8 mouse cellular contexts compared by ENCODE assay signal in genomic region chr7:98783954-98784353, GRCm38 (mm10). TPM values are rescaled to one million over a fixed set of nuclear protein-coding genes. Genes with fewer than 3 reads are reported as not detected.
DNase-seq lines count a peak whose midpoint lies in the region; ATAC-seq and TF ChIP-seq lines count a peak whose summit lies in the region.

No protein-coding gene starts in this region.

- no peak overlapping the region for H3K4me3 ChIP-seq in lung, postnatal 0 days (ENCODE audit: low read depth, low read length)

- TF ChIP-seq CTCF in lung, postnatal 0 days (IDR thresholded peaks at IDR 0.05), result no peak

- H3K4me1 ChIP-seq in lung, postnatal 0 days (ENCODE audit: insufficient read depth, low read depth, low read length), result peaks cover 14% of the 10 kb centered on the region

- DNase-seq in right cerebral cortex, adult 18-20 months, result peak; percentile 26
- no peak for DNase-seq in right cerebral cortex, postnatal 14 days
- DNase-seq in frontal cortex, postnatal 14 days (ENCODE audit: low spot score in 2 of 2), result peak; percentile 22 to 40
- DNase-seq in heart, postnatal 4 days, result peak; percentile 93
- peak; percentile 19 for DNase-seq in layer of hippocampus, adult 9-11 months
- DNase-seq in lung, postnatal 0 days (ENCODE audit: low spot score), result peak; percentile 85
- DNase-seq in right cerebral cortex, postnatal 36 days (ENCODE audit: low spot score in 2 of 2), result peak; percentile 5 to 10
- no peak for DNase-seq in spleen, adult 12 weeks (ENCODE audit: low spot score)

- TF ChIP-seq EP300 in lung, postnatal 0 days (IDR thresholded peaks at IDR 0.05), result no peak

- no peaks in the 10 kb centered on the region for H3K36me3 ChIP-seq in lung, postnatal 0 days (ENCODE audit: insufficient read depth, low read length)

- no peak overlapping the region for H3K4me2 ChIP-seq in lung, postnatal 0 days (replicated peaks; ENCODE audit: low read depth, low read length)

- no peaks in the 10 kb centered on the region for H3K9me3 ChIP-seq in lung, postnatal 0 days (ENCODE audit: low read length)

- peaks cover 3% of the 10 kb centered on the region; the same call in 1 of the 2 replicates for H3K27me3 ChIP-seq in lung, postnatal 0 days (replicated peaks; ENCODE audit: insufficient read depth, low read length)

- peak; percentile 78 for ATAC-seq in lung, postnatal 0 days

- no peak overlapping the region for H3K27ac ChIP-seq in lung, postnatal 0 days (ENCODE audit: low read length)

- H3K9ac ChIP-seq in lung, postnatal 0 days (replicated peaks; ENCODE audit: low read depth), result no peak overlapping the region

- 11% methylated on average over 7 of the region's 7 CpGs for WGBS in lung, postnatal 0 days

RNA-seq across cellular contexts. Expression of gene Wnt11, which starts 51.0 kb away (rescaled TPM):
- 1 to 10 TPM; 4.4 to 5.7 TPM for total RNA-seq in heart, postnatal 4 days (2021)
- 10.5 and 11.8 TPM in 2 replicates for polyA plus RNA-seq in lung, postnatal 0 days (2015; fragmentation: Nextera tagmentation; extraction: Ambion mirVana)

Comparison
In these comparisons a context has a peak if more than half of its experiments do, and no peak if none do; other contexts are left out.
1. DNase-seq: peak in right cerebral cortex, adult 18-20 months (single experiment), frontal cortex, postnatal 14 days (2 of 2), heart, postnatal 4 days (single experiment), layer of hippocampus, adult 9-11 months (single experiment), lung, postnatal 0 days (single experiment) and right cerebral cortex, postnatal 36 days (2 of 2); none in right cerebral cortex, postnatal 14 days (single experiment) and spleen, adult 12 weeks (single experiment).